Mouse (Mus musculus) v-Abl transformed pro-B cells (cell line): ENCODE data around the gene Lipc.

Source experiments
- in situ Hi-C, 2 experiments: fragments of 400-800 bp; cut with MboI; formaldehyde crosslinking; loops; one replicate each; pipeline ENCODE4 v1.15.1; 2025; ENCODE audit not compliant: unreplicated experiment in 2 of 2

The Lipc gene

GRCm38 (mm10) chr9:70959447-70959846, 7.4 kb upstream of the Lipc start:
- in situ Hi-C loops, result no loop called here

DNA sequence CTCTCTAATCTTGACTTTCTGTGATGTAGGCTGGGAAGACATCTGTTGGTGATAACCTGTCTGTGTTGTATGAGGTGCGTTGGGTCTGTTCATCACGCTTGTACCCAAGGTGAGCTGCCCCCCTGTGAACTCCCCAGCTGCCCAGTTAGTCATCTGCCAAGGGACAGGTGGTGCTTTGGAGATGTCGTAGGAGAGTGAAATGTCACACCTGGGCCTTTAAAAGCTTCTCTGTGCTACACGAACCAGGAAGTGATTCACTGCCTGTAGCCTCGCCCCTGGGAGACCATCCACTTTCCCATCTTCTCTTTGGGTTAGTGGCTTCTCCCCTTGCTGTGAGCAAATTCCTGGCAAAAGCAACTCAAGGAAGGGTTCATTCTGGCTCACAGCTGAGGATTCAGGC, 6.4 kb upstream of the Lipc start:
- in situ Hi-C loops, result no loop called here

GRCm38 (mm10) chr9:70957717-70958116, 5.7 kb upstream of the Lipc start:
- in situ Hi-C loops, result no loop called here

DNA sequence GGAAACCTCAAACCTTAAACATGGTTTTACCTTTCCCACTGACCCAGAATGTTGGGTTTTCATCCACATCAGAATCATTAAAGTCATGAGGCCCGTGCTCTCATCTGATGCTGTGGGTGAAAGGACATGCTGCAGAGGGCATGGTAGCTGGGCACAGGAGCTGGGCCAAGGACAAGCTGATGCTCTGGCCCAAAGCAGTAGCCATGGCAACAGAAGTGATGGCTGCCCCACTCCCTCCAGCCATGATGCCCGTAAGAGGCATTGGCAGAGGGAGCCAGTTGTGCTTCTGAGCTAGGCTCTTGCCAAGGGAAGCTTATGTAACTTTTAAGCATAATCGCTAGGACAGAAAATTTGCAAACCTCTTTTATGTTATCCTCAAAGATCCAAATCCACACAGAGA, 2.2 kb upstream of the Lipc start:
- in situ Hi-C loops, result no loop called here

- in situ Hi-C loops, result no loop called here
Observed at GRCm38 (mm10) chr9:70949336-70949735, 2.7 kb downstream of the Lipc start.

DNA sequence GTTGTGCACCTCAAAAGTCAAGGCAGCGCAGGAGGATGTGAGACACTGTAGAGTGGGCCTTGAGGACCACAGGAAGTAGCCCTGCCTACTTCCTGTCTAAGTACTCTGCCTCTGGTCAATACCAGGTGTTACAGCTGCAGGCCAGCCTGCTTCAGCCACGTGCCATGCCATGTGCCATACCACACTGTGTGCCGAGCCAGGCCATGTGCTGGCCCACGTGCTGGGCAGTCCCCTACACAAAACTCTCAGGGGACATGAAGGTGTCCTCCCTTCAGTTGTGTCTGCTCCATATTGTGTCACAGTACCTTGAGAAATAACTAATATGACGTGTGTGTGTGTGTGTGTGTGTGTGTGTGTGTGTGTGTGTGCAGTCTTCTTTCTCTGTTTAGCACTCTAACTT, 4.7 kb downstream of the Lipc start:
- in situ Hi-C loops, result no loop called here

- in situ Hi-C loops, result no loop called here
Observed at GRCm38 (mm10) chr9:70942686-70943333, 9.2 kb downstream of the Lipc start.

GRCm38 (mm10) chr9:70939752-70940501, 12.1 kb downstream of the Lipc start:
- in situ Hi-C loops, result loop anchor here (10.0 kb wide), 2 partner anchors 135 to 265 kb away; partner anchors contain the start of gene Adam10 (in 1 of the 2)

DNA sequence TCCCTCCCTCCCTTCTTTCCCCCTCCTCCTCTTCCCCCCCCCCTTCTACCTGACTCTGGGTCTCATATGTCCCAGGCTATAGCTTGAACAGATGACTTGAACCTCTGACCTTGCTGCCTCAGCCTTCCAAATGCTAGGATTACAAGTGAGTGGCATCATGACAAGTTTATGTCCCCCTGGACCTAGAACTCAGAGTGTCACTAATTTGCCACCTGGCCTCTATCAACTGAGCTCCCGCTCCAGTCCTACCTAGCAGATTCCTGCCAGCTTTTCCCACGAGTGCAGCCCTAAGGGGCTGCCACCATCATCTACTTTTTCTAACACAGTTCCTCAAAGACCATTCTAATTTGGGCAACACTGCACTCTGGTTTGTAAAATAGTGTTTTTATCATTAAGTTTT, 13.2 kb downstream of the Lipc start:
- in situ Hi-C loops, result loop anchor here (10.0 kb wide), 2 partner anchors 136 to 264 kb away; partner anchors contain the start of gene Adam10 (in 1 of the 2)

DNA sequence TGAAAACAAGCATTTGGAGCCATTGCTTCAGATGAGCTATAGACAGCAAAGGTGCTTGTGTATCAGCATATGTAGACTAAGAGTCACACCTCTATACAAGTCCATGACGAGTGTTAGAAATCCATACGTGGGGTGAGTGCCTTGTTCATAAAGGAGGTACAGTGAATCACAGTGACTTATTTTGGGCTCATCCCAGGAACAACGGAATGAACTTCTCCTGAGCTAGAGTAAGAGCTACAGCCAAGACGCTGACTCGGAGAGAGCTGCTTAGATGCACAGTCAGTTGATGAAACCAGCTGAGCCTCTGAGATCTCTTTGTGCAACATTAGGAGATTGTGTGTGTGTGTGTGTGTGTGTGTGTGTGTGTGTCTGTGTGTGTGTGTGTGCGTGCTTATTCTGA, 13.9 kb downstream of the Lipc start:
- in situ Hi-C loops, result loop anchor here (10.0 kb wide), 2 partner anchors 137 to 263 kb away; partner anchors contain the start of gene Adam10 (in 1 of the 2)

DNA sequence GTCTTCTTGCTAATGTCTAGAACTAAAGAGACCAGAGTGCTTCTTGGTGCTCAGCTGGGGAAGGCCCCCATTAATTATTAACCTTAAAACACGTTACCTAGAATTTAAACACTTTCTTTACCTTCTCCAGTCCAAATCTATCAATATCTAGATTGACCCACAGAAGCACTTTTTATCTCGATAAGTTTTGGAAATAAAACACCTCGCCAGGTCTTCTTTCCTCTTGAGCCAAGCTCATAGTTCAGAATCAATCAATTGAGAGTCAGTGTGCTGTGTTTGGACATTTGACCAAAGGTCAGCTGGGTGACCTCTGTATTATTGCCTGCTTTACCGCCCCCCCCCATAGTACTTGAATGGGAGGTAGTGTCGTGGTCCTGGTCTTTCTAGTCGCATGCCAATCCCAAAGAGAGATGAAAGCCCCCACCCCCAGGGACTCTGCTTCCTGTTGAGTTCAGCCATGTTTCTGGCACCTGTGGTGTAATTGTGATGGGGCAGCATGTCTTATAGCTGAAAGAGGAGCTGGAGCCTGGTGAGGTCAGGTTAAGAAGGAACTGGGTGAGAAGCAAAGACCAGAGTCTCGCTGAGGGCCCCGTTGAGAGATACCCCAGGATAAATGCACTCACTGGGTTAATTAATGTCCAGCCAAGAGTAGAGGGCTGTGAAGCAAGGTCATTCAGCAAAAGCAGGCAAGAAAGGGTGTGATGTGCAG, 17.3 kb downstream of the Lipc start:
- in situ Hi-C loops, result loop anchor here (5.0 to 10.0 kb wide), 3 partner anchors 138 to 260 kb away; partner anchors contain the start of gene Adam10 (in 1 of the 2)

DNA sequence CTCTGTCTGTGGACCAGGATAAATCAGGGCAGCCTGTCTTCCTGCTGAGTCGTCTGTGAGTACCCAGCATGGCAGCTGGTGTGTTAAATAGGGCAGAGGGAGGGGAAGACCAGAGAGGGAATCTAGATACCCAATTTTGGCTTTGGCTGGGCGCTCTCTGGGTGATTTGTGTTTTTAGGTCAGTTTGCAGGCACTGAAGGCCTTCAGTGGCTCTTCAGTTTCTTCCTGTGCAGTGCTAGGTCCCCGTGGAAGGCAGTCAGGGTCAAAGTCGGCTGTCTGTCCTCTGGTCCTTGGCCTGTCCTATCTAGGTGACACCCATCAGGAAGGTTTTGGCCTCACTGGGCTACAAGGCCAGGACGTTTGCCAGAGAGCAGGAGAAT, 21.4 kb downstream of the Lipc start:
- in situ Hi-C loops, result loop anchor here (5.0 to 10.0 kb wide), 3 partner anchors 142 to 256 kb away; partner anchors contain the start of gene Adam10 (in 1 of the 2)

GRCm38 (mm10) chr9:70929840-70930640, 22.0 kb downstream of the Lipc start:
- in situ Hi-C loops, result loop anchor here (5.0 to 10.0 kb wide), 6 partner anchors 95 to 515 kb away; partner anchors contain the start of gene Adam10 (in 2 of the 2)

GRCm38 (mm10) chr9:70928472-70928871, 23.6 kb downstream of the Lipc start:
- in situ Hi-C loops, result loop anchor here (10.0 kb wide), 4 partner anchors 94 to 514 kb away; partner anchors contain the start of gene Adam10 (in 1 of the 2)

DNA sequence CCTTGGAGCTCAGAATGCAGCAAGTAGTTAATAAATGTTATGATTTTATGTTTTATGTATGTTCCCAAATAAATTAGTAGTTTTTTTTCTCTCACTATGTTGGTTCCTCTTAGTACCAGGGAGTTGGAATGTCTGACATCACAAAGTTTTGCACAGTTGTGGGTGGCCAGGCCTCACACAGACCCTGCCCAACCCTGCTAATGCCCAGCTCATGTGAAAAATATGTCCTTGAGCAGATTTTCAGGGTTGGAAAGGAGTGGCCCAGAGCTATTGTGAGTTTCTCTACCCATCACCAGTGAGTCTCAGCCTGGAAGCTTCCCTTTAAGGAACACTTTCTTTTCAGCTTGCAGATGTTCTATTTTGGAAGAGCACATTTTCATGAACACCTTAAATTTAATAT, 24.3 kb downstream of the Lipc start:
- in situ Hi-C loops, result loop anchor here (10.0 kb wide), 4 partner anchors 93 to 513 kb away; partner anchors contain the start of gene Adam10 (in 1 of the 2)

DNA sequence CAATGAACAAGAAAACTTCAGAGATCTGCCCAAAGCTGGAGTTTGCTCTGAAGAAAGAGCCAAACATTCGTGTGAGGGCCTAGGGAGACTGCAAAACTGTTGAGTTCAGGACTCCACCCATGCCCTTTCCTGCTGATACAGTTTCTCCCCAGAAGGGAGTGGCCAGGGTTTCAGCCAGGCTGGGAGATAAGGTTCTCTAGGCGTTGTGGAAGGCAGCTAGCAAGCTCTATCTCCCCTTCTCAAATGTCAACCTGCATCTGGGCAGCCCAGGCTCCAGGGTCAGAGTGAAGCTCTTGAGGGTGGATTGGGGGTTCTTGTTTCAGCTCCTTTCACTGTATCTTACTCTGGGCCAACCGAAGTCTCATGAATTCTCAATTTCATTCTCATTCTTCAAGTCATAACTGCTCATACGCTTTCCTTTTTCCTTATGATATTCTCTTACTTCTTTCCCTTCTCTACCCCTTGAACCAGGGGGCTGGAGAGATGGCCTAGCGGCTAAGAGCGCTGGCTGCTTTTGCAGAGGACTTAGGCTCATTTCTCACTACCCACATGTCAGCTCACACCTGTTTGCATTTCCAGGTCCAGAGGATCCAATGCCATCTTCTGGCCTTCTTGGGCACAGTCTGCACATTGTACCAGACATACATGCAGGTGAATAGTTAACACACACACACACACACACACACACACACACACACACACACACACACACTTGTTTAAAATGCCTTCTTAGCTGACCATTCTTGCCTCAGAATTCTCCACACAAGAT, 25.0 kb downstream of the Lipc start:
- in situ Hi-C loops, result loop anchor here (10.0 kb wide), 4 partner anchors 92 to 512 kb away; partner anchors contain the start of gene Adam10 (in 1 of the 2)

- in situ Hi-C loops, result loop anchor here (10.0 kb wide), 4 partner anchors 90 to 510 kb away; partner anchors contain the start of gene Adam10 (in 1 of the 2)
Observed at GRCm38 (mm10) chr9:70925225-70925624, 26.8 kb downstream of the Lipc start.

DNA sequence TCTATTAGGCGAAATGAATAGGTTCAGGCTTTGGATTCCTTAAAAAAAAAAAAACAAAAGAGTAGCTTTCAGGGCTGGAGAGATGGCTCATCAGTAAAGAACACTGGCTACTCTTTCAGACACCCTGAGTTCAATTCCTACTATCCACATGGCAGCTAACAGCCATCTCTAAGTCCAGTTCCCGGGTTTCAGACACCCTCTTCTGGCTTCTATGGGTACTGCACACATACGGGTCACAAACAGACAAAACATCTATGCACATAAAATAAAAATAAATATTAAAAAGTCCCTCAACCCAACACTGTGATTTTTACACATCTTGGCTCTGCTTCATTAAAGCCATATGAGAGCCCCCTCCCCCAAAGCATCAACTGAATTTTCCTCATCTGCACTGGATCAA, 27.3 kb downstream of the Lipc start:
- in situ Hi-C loops, result loop anchor here (10.0 kb wide), 4 partner anchors 90 to 510 kb away; partner anchors contain the start of gene Adam10 (in 1 of the 2)
